Mouse (Mus musculus) midbrain, embryonic 16.5 days (tissue): ENCODE results near the gene Iqch. TPM values are rescaled to one million over a fixed set of nuclear protein-coding genes. Genes with fewer than 3 reads are reported as not detected.

Experiments
- ATAC-seq: fragments of 200-750 bp; cut with Nextera tagmentation; 2 replicates; pipeline ENCODE4 v1.8.0; 2017; ENCODE audit warnings: moderate TSS enrichment
- H3K27ac ChIP-seq: fragments of 300-500 bp; sonication (generic); 2 replicates; pipeline ENCODE4 v1.5.1; 2014; ENCODE audit warnings: mild to moderate bottlenecking, low read length, mixed read lengths
- H3K27me3 ChIP-seq: fragments of 300-500 bp; sonication (generic); 2 replicates; pipeline ENCODE4 v1.6.1; 2014; ENCODE audit warnings: low read depth, low read length, mixed read lengths; ENCODE audit not compliant: control insufficient read depth, insufficient read depth
- H3K36me3 ChIP-seq: fragments of 300-500 bp; sonication (generic); 2 replicates; pipeline ENCODE4 v1.6.1; 2014; ENCODE audit warnings: mild to moderate bottlenecking, low read length, moderate library complexity, mixed read lengths; ENCODE audit not compliant: control insufficient read depth, insufficient read depth
- H3K4me1 ChIP-seq: fragments of 300-500 bp; sonication (generic); 2 replicates; pipeline ENCODE4 v1.6.1; 2014; ENCODE audit warnings: mild to moderate bottlenecking, low read length, mixed read lengths; ENCODE audit not compliant: control insufficient read depth, insufficient read depth
- H3K4me2 ChIP-seq: fragments of 300-500 bp; sonication (generic); 2 replicates; pipeline ENCODE4 v1.6.1; 2014; ENCODE audit warnings: mild to moderate bottlenecking, low read length, mixed read lengths
- H3K4me3 ChIP-seq: fragments of 300-500 bp; sonication (generic); 2 replicates; pipeline ENCODE4 v1.5.1; 2014; ENCODE audit warnings: low read depth, mild to moderate bottlenecking, low read length, moderate library complexity, mixed read lengths
- H3K9ac ChIP-seq: fragments of 300-500 bp; sonication (generic); 2 replicates; pipeline ENCODE4 v1.6.1; 2014; ENCODE audit warnings: low read depth, low read length, mixed read lengths
- H3K9me3 ChIP-seq: fragments of 300-500 bp; sonication (generic); replicated peaks from 2 replicates; pipeline ENCODE4 v1.6.1; 2014; ENCODE audit warnings: mild to moderate bottlenecking, low read length, mixed read lengths; ENCODE audit not compliant: control insufficient read depth, poor library complexity, severe bottlenecking
- WGBS: fragments of 180-500 bp; shearing (Covaris S2); extraction: QIAGEN DNeasy Blood & Tissue Kit; methylation state at CpG from one replicate; pipeline ENCODE4 v1.1.7; 2014; 5-methylcytosine and 5-hydroxymethylcytosine counted together
- polyA plus RNA-seq: library from polyadenylated mRNA; unstranded; fragments of >200 nt; fragmentation: Nextera tagmentation; extraction: Ambion mirVana; gene quantifications from 2 replicates; pipeline ENCODE4 v1.2.1, GENCODE M21; 2015

Gene Iqch
- polyA plus RNA-seq, 1 experiment from 2014 or later: 0.15 TPM

GRCm38 (mm10) chr9:63503890-63504289 lies 98.4 kb downstream of the Iqch start:
- no peak for ATAC-seq
- Histone ChIP-seq H3K27ac (no peak overlapping the region), H3K4me3 (no peak overlapping the region), H3K4me1 (no peaks in the 10 kb centered on the region), H3K9me3 (no peaks in the 10 kb centered on the region), H3K9ac (no peak overlapping the region), H3K36me3 (no peaks in the 10 kb centered on the region), H3K4me2 (no peak overlapping the region), H3K27me3 (no peaks in the 10 kb centered on the region)
- WGBS: 75% methylated on average over 2 of the region's 2 CpGs

GRCm38 (mm10) chr9:63501516-63501915 lies 100.8 kb downstream of the Iqch start:
- no peaks in the 10 kb centered on the region for H3K36me3 ChIP-seq
- H3K4me2 ChIP-seq: no peak overlapping the region
- no peaks in the 10 kb centered on the region for H3K4me1 ChIP-seq
- H3K4me3 ChIP-seq: no peak overlapping the region
- no peak overlapping the region for H3K27ac ChIP-seq
- ATAC-seq: no peak
- no peaks in the 10 kb centered on the region for H3K27me3 ChIP-seq
- no peaks in the 10 kb centered on the region for H3K9me3 ChIP-seq
- no peak overlapping the region for H3K9ac ChIP-seq
- WGBS: 87% methylated on average over 1 of the region's 1 CpGs

- WGBS: 82% methylated on average over 8 of the region's 8 CpGs
These were observed 102.4 kb downstream of the Iqch start for GRCm38 (mm10) chr9:63499912-63500311.

GRCm38 (mm10) chr9:63495786-63496185 lies 106.5 kb downstream of the Iqch start:
- ATAC-seq: no peak
- no peaks in the 10 kb centered on the region for H3K27me3 ChIP-seq

More at GRCm38 (mm10) chr9:63499912-63500311, 102.4 kb downstream of the Iqch start:
- no peak for ATAC-seq
- Histone ChIP-seq H3K9me3 (no peaks in the 10 kb centered on the region), H3K4me1 (no peaks in the 10 kb centered on the region), H3K27ac (no peak overlapping the region), H3K4me2 (no peak overlapping the region), H3K27me3 (no peaks in the 10 kb centered on the region), H3K36me3 (no peaks in the 10 kb centered on the region), H3K4me3 (no peak overlapping the region), H3K9ac (no peak overlapping the region)

GRCm38 (mm10) chr9:63493746-63494145 lies 108.5 kb downstream of the Iqch start:
- H3K4me1 ChIP-seq: peaks cover 8% of the 10 kb centered on the region; the same call in 1 of the 2 replicates
- no peak overlapping the region for H3K4me2 ChIP-seq
- H3K9ac ChIP-seq: no peak overlapping the region
- no peak overlapping the region for H3K4me3 ChIP-seq
- H3K27me3 ChIP-seq: no peaks in the 10 kb centered on the region
- no peaks in the 10 kb centered on the region for H3K36me3 ChIP-seq
- H3K27ac ChIP-seq: no peak overlapping the region
- no peaks in the 10 kb centered on the region for H3K9me3 ChIP-seq
- no peak for ATAC-seq
- WGBS: 81% methylated on average over 4 of the region's 4 CpGs

More at GRCm38 (mm10) chr9:63495786-63496185, 106.5 kb downstream of the Iqch start:
- Histone ChIP-seq H3K4me3 (no peak overlapping the region), H3K27ac (no peak overlapping the region), H3K4me2 (no peak overlapping the region), H3K4me1 (0 out of 2 replicates have a peak, but pooled peaks cover 3% of the 10 kb centered on the region), H3K9ac (no peak overlapping the region), H3K9me3 (no peaks in the 10 kb centered on the region), H3K36me3 (no peaks in the 10 kb centered on the region)
- WGBS: 89% methylated on average over 2 of the region's 2 CpGs

GRCm38 (mm10) chr9:63492291-63492690 lies 110.0 kb downstream of the Iqch start:
- 37% methylated on average over 9 of the region's 9 CpGs for WGBS
- Histone ChIP-seq H3K27me3 (no peaks in the 10 kb centered on the region), H3K4me3 (no peak overlapping the region), H3K27ac (no peak overlapping the region), H3K4me2 (no peak overlapping the region), H3K4me1 (peaks cover 8% of the 10 kb centered on the region; the same call in 1 of the 2 replicates), H3K9me3 (no peaks in the 10 kb centered on the region), H3K36me3 (no peaks in the 10 kb centered on the region), H3K9ac (no peak overlapping the region)
- no peak for ATAC-seq

- Histone ChIP-seq H3K36me3 (no peaks in the 10 kb centered on the region), H3K9me3 (no peaks in the 10 kb centered on the region), H3K4me3 (no peak overlapping the region), H3K9ac (no peak overlapping the region), H3K4me1 (peaks cover 8% of the 10 kb centered on the region; the same call in 1 of the 2 replicates), H3K27ac (no peak overlapping the region; the same call in 1 of the 2 replicates), H3K4me2 (peak overlapping the region; percentile 11; the same call in 1 of the 2 replicates), H3K27me3 (no peaks in the 10 kb centered on the region)
- no peak; the same call in 1 of the 2 replicates for ATAC-seq
- WGBS: 30% methylated on average over 12 of the region's 12 CpGs
These were observed 111.6 kb downstream of the Iqch start for GRCm38 (mm10) chr9:63490521-63491307.

- WGBS: 38% methylated on average over 6 of the region's 6 CpGs
- no peak for ATAC-seq
- no peaks in the 10 kb centered on the region for H3K36me3 ChIP-seq
- H3K27me3 ChIP-seq: peaks cover 2% of the 10 kb centered on the region; the same call in 1 of the 2 replicates
- peaks cover 8% of the 10 kb centered on the region; the same call in 1 of the 2 replicates for H3K4me1 ChIP-seq
- no peak overlapping the region for H3K4me3 ChIP-seq
- no peaks in the 10 kb centered on the region for H3K9me3 ChIP-seq
- no peak overlapping the region for H3K27ac ChIP-seq
- no peak overlapping the region for H3K9ac ChIP-seq
- no peak overlapping the region for H3K4me2 ChIP-seq
These were observed 113.1 kb downstream of the Iqch start for GRCm38 (mm10) chr9:63489156-63489555.

GRCm38 (mm10) chr9:63465561-63465960 lies 136.7 kb downstream of the Iqch start:
- ATAC-seq: no peak
- Histone ChIP-seq H3K9me3 (no peaks in the 10 kb centered on the region), H3K27ac (no peak overlapping the region), H3K4me2 (no peak overlapping the region), H3K36me3 (no peaks in the 10 kb centered on the region), H3K27me3 (no peaks in the 10 kb centered on the region), H3K4me1 (no peaks in the 10 kb centered on the region), H3K4me3 (no peak overlapping the region), H3K9ac (no peak overlapping the region)
- 96% methylated on average over 3 of the region's 3 CpGs for WGBS
